Comparison of ENCODE assay signal across 12 mouse cellular contexts in the genomic region with DNA sequence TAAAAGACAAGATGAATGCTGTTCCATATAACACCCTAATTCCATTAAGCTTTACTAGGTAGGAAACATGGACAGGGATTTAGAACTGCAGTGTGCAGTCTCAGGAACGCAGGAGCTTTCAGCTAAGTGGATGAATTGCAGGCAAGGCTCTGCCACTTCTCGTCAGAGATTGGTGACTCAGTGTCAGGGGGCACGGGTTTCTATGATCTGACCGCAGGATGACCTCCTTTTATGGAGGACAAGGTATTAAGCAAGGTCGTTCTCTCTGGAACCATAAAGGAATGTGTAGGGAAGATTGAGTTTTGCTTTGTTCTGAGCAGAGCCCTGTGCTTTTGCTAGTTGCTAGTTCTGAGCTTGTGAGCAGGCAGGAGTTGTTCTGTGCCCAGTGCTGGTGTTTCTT.
A peak's percentile ranks its signal among the peaks of the same experiment; 100 is the strongest.
DNase-seq lines count a peak whose midpoint lies in the region; ATAC-seq and TF ChIP-seq lines count a peak whose summit lies in the region.
"Had no signal": no experiment of that assay in that cellular context is flagged by ENCODE, and none has a peak within 500 bp of the region (broad histone marks: within the 10 kb centered on the region; RNA-seq: fewer than 3 reads in every experiment).

No protein-coding gene starts in this region.

- WGBS in heart, embryonic 10.5 days: 14% methylated on average over 5 of the region's 5 CpGs
- 7% methylated on average over 5 of the region's 5 CpGs for WGBS in neural tube, embryonic 15.5 days
- WGBS in intestine, postnatal 0 days: 3% methylated on average over 5 of the region's 5 CpGs

- H3K4me2 ChIP-seq in neural tube, embryonic 15.5 days: no peak overlapping the region
- no peak overlapping the region for H3K4me2 ChIP-seq in intestine, postnatal 0 days (replicated peaks; ENCODE audit: low read depth)

- peak; percentile 80 for DNase-seq in heart, embryonic 10.5 days (ENCODE audit: low spot score)
- DNase-seq in heart, adult 18-20 months: no peak
- peak; percentile 44 for DNase-seq in neural tube, embryonic 10.5 days (ENCODE audit: extremely low spot score, low spot score)
- DNase-seq in T-cell, adult 2 months (ENCODE audit: low spot score): no peak
- no peak for DNase-seq in layer of hippocampus, adult 11-12 months (ENCODE audit: low spot score)
- DNase-seq: cerebellum, adult 8-10 months; heart, postnatal 10 days; kidney, postnatal 25 days had no signal

- H3K27me3 ChIP-seq in heart, embryonic 10.5 days (ENCODE audit: insufficient read depth, poor library complexity, severe bottlenecking): no peaks in the 10 kb centered on the region
- no peaks in the 10 kb centered on the region for H3K27me3 ChIP-seq in neural tube, embryonic 15.5 days (replicated peaks)
- H3K27me3 ChIP-seq in intestine, postnatal 0 days (replicated peaks; ENCODE audit: control insufficient read depth, insufficient read depth, low read length): no peaks in the 10 kb centered on the region
- H3K27me3 ChIP-seq: megakaryocyte, embryonic 14.5 days had no signal

- no peak overlapping the region for H3K4me3 ChIP-seq in heart, embryonic 10.5 days
- no peak overlapping the region for H3K4me3 ChIP-seq in neural tube, embryonic 15.5 days (replicated peaks)
- no peak overlapping the region for H3K4me3 ChIP-seq in intestine, postnatal 0 days (ENCODE audit: low read depth, low read length)
- H3K4me3 ChIP-seq: megakaryocyte, embryonic 14.5 days had no signal

- peak overlapping the region; percentile 73 for H3K27ac ChIP-seq in heart, embryonic 10.5 days
- no peak overlapping the region for H3K27ac ChIP-seq in neural tube, embryonic 15.5 days (replicated peaks)
- no peak overlapping the region for H3K27ac ChIP-seq in intestine, postnatal 0 days (ENCODE audit: low read depth, low read length)

- H3K9ac ChIP-seq in neural tube, embryonic 15.5 days (replicated peaks): no peak overlapping the region
- no peak overlapping the region for H3K9ac ChIP-seq in intestine, postnatal 0 days (ENCODE audit: low read depth, low read length)

- no peaks in the 10 kb centered on the region for H3K36me3 ChIP-seq in heart, embryonic 10.5 days
- no peaks in the 10 kb centered on the region for H3K36me3 ChIP-seq in neural tube, embryonic 15.5 days
- no peaks in the 10 kb centered on the region for H3K36me3 ChIP-seq in intestine, postnatal 0 days (ENCODE audit: control insufficient read depth, insufficient read depth)

- H3K4me1 ChIP-seq in heart, embryonic 10.5 days: 0 out of 2 replicates have a peak, but pooled peaks cover 4% of the 10 kb centered on the region
- 0 out of 2 replicates have a peak, but pooled peaks cover 5% of the 10 kb centered on the region for H3K4me1 ChIP-seq in neural tube, embryonic 15.5 days
- H3K4me1 ChIP-seq in intestine, postnatal 0 days (replicated peaks; ENCODE audit: control insufficient read depth, insufficient read depth, low read length): no peaks in the 10 kb centered on the region
- H3K4me1 ChIP-seq: megakaryocyte, embryonic 14.5 days had no signal

- TF ChIP-seq CTCF in intestine, postnatal 0 days (IDR thresholded peaks at IDR 0.05; ENCODE audit: low read depth): no peak

- no peaks in the 10 kb centered on the region for H3K9me3 ChIP-seq in heart, embryonic 10.5 days
- no peaks in the 10 kb centered on the region for H3K9me3 ChIP-seq in neural tube, embryonic 15.5 days (replicated peaks)
- H3K9me3 ChIP-seq in intestine, postnatal 0 days (ENCODE audit: control insufficient read depth): no peaks in the 10 kb centered on the region

- no peak for ATAC-seq in neural tube, embryonic 15.5 days (ENCODE audit: low FRiP score)
- 0 out of 2 replicates have a peak, but pooled peaks have one; percentile 25 for ATAC-seq in intestine, postnatal 0 days
- ATAC-seq in monocyte, adult 5-6 weeks (replicated peaks; ENCODE audit: insufficient number of reproducible peaks, low FRiP score, low TSS enrichment, poor library complexity, severe bottlenecking): no peak

Comparison
In these comparisons a context has a peak if more than half of its experiments do, and no peak if none do; other contexts are left out.
1. DNase-seq: peak in heart, embryonic 10.5 days (single experiment) and neural tube, embryonic 10.5 days (single experiment); none in heart, adult 18-20 months (0 of 2), T-cell, adult 2 months (single experiment) and layer of hippocampus, adult 11-12 months (single experiment).